Mouse (Mus musculus) 3134 (cell line): ENCODE results near the gene Olfr700.
"Not testable (repeated sequence)": the region's sequence is repeated elsewhere in the genome, so short reads cannot be mapped to it uniquely, and the experiment has no call there.

Source experiments
- DNase-seq: peaks from one replicate; pipeline ENCODE4 v3.0.0-alpha.2; 2011; ENCODE audit warnings: low spot score; ENCODE audit not compliant: insufficient read length; ENCODE audit errors: extremely low read depth

Olfr700 gene

DNA sequence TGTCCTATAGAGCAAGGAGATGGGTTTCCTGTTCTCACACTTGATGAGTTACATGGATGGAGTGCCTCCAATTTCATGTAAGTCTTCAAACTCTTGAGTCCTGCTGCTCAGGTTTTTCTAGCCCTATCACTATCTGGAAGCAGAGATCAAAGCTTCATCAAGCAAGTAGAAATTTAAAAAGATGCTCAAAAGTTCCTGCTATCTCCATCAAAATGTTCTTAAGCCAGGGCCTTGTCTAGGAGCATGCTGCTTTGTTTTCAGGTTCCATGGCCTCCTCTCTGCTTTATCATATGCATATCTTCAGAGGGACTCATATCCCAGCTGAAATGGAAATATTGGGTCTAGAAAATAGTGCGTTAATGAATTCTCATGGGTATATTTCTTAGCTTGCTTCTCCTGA lies at the start of gene Olfr700:
Olfr700 (minus strand) TSS at position 101 of the 400 bp plus-strand sequence.
- DNase-seq: no peak

DNA sequence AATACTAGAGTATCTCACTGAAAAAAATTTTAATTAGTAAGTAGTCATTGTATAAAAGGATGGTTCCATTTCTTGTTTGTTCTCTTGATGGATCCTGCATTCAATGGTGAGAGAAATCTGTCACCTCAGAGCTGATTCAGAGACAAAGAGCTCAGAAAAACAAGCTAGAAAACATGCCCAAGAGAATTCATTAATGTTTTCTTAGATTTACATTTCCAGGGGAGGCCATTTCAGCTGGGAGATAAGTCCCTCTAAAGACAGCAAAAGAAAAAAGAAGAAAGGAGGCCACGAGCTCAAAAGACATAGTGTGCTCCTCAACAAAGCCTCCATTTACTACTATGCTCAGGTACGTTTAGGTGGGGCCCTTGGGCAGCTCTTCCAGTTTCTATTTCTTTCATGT lies 34.4 kb upstream of the Olfr700 start, which contains the start of gene Olfr703:
Olfr703 (plus strand) TSS at position 301 of the 400 bp plus-strand sequence.
- no peak for DNase-seq

GRCm38 (mm10) chr7:106833793-106834192 lies 25.2 kb upstream of the Olfr700 start, which contains the start of gene Olfr702:
Olfr702 (minus strand) TSS chr7:106833893.
- no peak for DNase-seq

DNA sequence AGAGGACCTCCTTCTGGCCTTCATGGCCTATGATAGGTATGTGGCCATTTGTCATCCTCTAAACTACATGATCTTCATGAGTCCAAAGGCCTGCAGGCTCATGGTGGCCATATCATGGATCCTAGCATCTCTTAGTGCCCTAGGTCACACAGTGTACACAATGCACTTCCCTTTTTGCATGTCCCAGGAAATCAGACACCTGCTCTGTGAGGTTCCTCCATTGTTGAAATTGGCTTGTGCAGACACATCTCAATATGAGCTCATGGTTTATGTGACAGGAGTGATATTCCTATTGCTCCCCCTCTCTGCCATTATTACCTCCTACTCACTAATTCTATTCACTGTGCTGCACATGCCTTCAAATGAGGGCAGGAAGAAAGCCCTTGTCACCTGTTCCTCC lies 9.8 kb upstream of the Olfr700 start:
- no peak for DNase-seq

GRCm38 (mm10) chr7:106815775-106816174 lies 7.1 kb upstream of the Olfr700 start:
- no peak for DNase-seq

DNA sequence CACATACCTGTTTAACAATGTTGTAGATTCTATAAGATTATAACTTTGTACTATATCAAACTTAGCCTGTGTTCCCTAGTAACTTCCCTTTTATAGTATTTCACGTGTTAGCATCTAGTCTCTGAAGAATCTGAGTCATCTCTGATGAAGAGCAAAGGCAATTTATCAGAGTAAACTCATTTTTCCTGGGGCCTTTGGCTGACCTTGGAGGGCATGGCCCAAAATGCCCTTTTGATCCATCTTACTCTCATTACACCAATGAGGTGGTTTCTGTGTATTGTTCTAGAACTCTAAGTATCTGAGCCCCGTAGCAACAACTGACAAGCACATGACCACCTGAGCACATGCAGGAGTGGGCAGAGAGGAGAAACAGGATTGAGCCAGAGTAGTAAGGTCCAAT lies 5.2 kb upstream of the Olfr700 start, which contains the start of gene Olfr701:
Olfr701 (plus strand) TSS at position 301 of the 400 bp plus-strand sequence.
- DNase-seq: no peak

DNA sequence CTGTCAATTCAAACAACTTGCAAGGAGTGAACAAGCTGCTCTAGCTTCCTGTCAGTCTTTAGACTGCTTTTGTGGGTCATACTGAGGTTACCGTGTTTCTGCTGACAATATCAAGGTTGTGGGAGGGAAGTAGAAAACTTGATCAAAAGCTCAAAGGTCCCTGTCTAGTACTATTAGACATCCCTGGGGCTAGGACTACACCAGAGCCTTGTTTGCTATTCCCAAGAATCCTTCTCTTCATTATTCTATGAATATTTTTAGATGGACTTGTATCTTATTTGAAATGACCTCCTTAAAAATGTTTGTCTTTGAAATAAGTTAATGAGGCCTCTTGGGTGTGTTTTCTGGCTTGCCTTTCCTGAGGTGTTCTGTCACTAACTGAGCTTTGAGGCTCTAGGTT lies 15.5 kb downstream of the Olfr700 start, which contains the start of gene Olfr699:
Olfr699 (minus strand) TSS at position 101 of the 400 bp plus-strand sequence.
- no peak for DNase-seq

DNA sequence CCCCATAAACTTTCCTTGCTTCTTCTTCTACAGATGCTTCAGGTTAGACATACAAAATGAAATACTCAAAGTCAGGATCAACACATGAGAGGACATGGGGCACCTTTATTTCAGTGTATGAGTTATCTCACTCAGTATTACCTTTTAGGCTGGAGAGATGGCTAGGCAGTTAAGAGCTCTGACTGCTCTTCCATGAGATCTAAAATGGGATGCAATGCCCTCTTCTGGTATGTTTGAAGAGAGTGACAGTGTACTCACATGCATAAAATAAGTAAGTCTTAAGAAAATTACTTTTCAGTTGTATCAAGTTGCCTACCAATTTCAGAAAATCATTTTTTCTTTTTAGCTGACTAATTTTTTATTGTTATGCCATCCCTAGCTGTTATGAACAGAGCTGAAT lies 20.3 kb downstream of the Olfr700 start:
- DNase-seq: no peak

- not testable (repeated sequence) for DNase-seq
Observed at GRCm38 (mm10) chr7:106761008-106761407, 47.6 kb downstream of the Olfr700 start.

DNA sequence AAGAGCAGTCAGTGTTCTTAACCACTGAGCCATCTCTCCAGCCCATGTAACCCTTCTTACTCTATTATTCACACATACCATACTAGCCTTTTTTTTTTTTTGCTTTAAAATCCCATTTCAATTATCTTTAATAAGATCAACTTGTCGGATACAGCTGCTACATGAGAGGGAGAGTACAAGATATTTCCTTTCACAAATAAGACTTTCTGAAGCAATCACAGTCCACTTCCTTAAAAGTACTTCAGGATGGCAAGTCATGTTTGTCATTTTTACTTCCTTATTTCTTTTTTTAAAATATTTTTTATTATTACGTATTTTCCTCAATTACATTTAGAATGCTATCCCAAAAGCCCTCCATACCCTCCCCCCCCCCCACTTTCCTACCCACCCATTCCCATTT lies 49.8 kb downstream of the Olfr700 start:
- no peak for DNase-seq
